Mouse (Mus musculus) myocyte (in vitro differentiated cells): ENCODE results near the gene Pdcd2l.
"Not testable (repeated sequence)": the region's sequence is repeated elsewhere in the genome, so short reads cannot be mapped to it uniquely, and the experiment has no call there.

Source experiments
- CEBPB ChIP-seq: IDR thresholded peaks from 2 replicates; pipeline ENCODE4 v1.6.1; 2011; ENCODE audit warnings: mild to moderate bottlenecking, moderate library complexity; ENCODE audit not compliant: poor library complexity, insufficient read depth, severe bottlenecking
- E2F4 ChIP-seq: IDR thresholded peaks from one replicate; pipeline ENCODE4 v1.6.1; 2011; ENCODE audit warnings: mild to moderate bottlenecking, control low read depth, moderate library complexity; ENCODE audit not compliant: insufficient read depth
- MAX ChIP-seq: IDR thresholded peaks from one replicate; pipeline ENCODE4 v1.6.1; 2011; ENCODE audit warnings: low read depth, mild to moderate bottlenecking, control low read depth
- MYOD1 ChIP-seq, 3 experiments: IDR thresholded peaks; one replicate each; pipeline ENCODE4 v1.6.1; 2011; ENCODE audit warnings: control low read depth in 2 of 3, low read depth in 2 of 3, mild to moderate bottlenecking in 2 of 3, moderate library complexity in 1 of 3; ENCODE audit not compliant: insufficient read length in 2 of 3, control insufficient read depth in 1 of 3
- MYOG ChIP-seq, 3 experiments: IDR thresholded peaks; one replicate each; pipeline ENCODE4 v1.6.1; 2011; ENCODE audit warnings: control low read depth in 2 of 3, low read depth in 2 of 3, mild to moderate bottlenecking in 2 of 3; ENCODE audit not compliant: insufficient read length in 2 of 3, control insufficient read depth in 1 of 3, insufficient read depth in 1 of 3
- POLR2A ChIP-seq: IDR thresholded peaks from one replicate; pipeline ENCODE4 v1.6.1; 2011; ENCODE audit warnings: low read depth, mild to moderate bottlenecking, control low read depth, moderate library complexity; ENCODE audit not compliant: insufficient read length
- POLR2AphosphoS2 ChIP-seq: IDR thresholded peaks from one replicate; pipeline ENCODE4 v1.6.1; 2011; ENCODE audit warnings: low read depth, control low read depth; ENCODE audit not compliant: insufficient read length
- REST ChIP-seq: IDR thresholded peaks from one replicate; pipeline ENCODE4 v1.6.1; 2011; ENCODE audit warnings: mild to moderate bottlenecking, control low read depth, moderate library complexity; ENCODE audit not compliant: insufficient read depth, insufficient read length
- SRF ChIP-seq: IDR thresholded peaks from one replicate; pipeline ENCODE4 v1.6.1; 2011; ENCODE audit warnings: low read depth; ENCODE audit not compliant: control insufficient read depth, insufficient read length
- TCF12 ChIP-seq: IDR thresholded peaks from one replicate; pipeline ENCODE4 v1.6.1; 2011; ENCODE audit warnings: mild to moderate bottlenecking, control low read depth; ENCODE audit not compliant: poor library complexity, insufficient read depth, severe bottlenecking
- USF1 ChIP-seq: IDR thresholded peaks from one replicate; pipeline ENCODE4 v1.6.1; 2011; ENCODE audit warnings: low read depth, mild to moderate bottlenecking, control low read depth, moderate library complexity

DNA sequence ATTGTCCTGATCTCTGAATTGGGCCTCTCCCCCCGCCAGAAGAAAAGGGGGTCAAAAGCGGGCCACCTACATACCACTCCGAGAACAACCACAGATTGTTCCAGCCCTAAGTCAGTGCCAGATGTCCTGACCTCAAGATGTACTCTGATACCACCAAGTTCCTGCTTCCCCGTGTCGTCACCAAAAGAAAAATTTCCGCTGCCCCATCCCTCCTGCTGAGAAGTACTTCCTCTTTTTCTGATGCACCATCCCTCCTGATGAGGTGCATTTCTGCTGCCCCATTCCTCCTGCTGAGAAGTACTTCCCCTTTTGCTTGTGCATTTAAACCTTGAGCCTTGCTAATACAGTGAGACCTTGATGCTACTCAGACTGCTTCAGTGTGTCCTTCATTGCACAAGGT lies 20.2 kb downstream of the Pdcd2l start:
- not testable (repeated sequence) for TF ChIP-seq POLR2A; MYOD1 (IDR thresholded peaks at IDR 0.05; ENCODE audit: control insufficient read depth in 1 of 3, insufficient read length in 2 of 3, low read depth in 2 of 3); MAX; MYOG (IDR thresholded peaks at IDR 0.05; ENCODE audit: control insufficient read depth in 1 of 3, insufficient read depth in 1 of 3, insufficient read length in 2 of 3, low read depth in 2 of 3); CEBPB; POLR2AphosphoS2; TCF12; REST; USF1; SRF; E2F4
